Mouse (Mus musculus): ENCODE results near the gene Car1. TPM values are rescaled to one million over a fixed set of nuclear protein-coding genes. Genes with fewer than 3 reads are reported as not detected.
"Not testable (repeated sequence)": the region's sequence is repeated elsewhere in the genome, so short reads cannot be mapped to it uniquely, and the experiment has no call there.

Gene Car1
- total RNA-seq (2021), result 1 to 10 TPM in 1 of 2 experiments, not detected in 1; 1.2 TPM
- long read RNA-seq, experiment 1, partial matches to known transcripts, result 1 of 3 reads
- long read RNA-seq, experiment 1, other reads (novel, unspliced or antisense), result 2 of 3 reads
- long read RNA-seq, experiment 2, result 0 reads

DNA sequence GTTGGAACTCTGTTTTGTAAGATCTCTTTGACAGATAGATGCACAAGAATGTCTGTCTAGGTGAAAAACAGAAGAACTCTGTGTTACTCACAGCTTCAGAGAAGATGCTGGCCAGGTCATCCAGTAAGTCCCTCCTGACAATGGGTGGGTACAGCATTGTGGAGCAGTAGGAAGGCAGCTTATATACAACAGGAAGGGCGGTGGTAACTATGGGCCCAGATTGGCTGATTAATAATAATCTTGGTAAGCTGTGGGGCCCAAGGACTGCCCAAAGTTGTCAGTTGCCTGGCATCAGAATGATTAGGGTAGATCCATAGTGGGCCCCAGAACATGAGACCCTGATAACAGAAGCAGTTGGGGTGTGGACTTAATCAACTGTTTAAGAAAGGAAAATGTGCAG lies at the start of gene Car1:
TSS of gene Car1 (minus strand) at position 158 of the 400 bp plus-strand sequence.
- DNase-seq, result no peak

GRCm38 (mm10) chr3:14857874-14858273 lies 49.7 kb upstream of the Car1 start:
- DNase-seq, result no peak

DNA sequence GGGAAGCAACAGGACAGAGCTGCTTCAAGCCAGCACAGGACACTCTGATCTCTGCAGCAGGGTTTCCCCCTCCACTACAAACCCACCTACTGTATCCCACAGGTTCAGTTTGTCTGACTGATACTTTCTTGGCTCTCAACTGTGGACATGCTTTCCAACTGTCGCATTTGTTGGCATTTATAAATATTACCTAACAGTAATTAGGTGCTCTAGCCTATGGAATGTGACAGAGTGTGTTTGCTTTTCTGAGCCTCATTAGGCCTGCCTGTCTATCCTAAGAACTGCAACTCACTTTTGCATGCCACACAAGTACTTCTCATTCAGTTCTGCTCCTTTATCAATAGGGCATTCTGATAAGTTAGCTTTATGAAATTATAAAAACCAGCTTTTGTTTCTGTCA lies 46.3 kb upstream of the Car1 start:
- DNase-seq, result no peak

- DNase-seq, result no peak
Measured at GRCm38 (mm10) chr3:14853966-14854365, 45.8 kb upstream of the Car1 start.

GRCm38 (mm10) chr3:14848587-14849254 lies 40.6 kb upstream of the Car1 start:
- no peak for DNase-seq

GRCm38 (mm10) chr3:14839466-14840118 lies 31.4 kb upstream of the Car1 start:
- DNase-seq, result no peak

- DNase-seq, result no peak
Measured at GRCm38 (mm10) chr3:14838936-14839335, 30.8 kb upstream of the Car1 start.

- no peak for DNase-seq
Measured at GRCm38 (mm10) chr3:14832766-14833165, 24.6 kb upstream of the Car1 start.

GRCm38 (mm10) chr3:14831219-14831835 lies 23.2 kb upstream of the Car1 start:
- DNase-seq, result no peak

- DNase-seq, result no peak
Measured at GRCm38 (mm10) chr3:14828896-14829295, 20.7 kb upstream of the Car1 start.

DNA sequence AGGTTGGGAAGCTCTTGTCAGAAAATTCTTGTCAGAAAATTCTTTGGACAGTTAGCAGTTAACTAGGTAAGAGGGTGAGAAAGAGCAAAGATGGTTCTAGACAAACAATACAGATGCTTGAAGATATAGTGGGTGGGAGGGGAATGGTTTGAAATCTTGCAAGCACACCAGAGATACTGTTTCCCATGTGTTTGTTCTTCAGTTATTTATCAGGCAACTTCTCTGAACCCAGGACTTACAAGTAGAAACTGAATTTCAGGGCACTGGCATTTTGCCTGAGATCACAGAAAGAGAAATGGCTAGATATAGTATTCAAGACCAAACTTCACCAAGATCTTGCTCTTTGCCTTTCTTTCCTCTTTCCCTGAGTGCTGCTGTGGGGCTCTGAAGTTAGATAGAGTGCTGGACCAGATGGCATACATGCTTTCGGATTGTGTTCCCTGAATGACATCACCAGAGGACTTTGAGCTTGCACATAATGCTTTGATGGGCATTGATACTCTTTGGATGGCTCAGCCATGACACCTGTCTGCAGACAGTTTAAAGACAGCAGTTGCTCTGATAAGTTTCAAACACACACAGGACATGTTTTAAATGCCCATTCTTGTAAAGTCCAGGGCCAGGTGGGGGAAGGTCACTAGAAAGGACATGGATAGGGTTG lies 11.8 kb upstream of the Car1 start:
- DNase-seq, result no peak

GRCm38 (mm10) chr3:14815396-14815795 lies 7.2 kb upstream of the Car1 start:
- not testable (repeated sequence) for DNase-seq

GRCm38 (mm10) chr3:14806702-14807101 lies 1.5 kb downstream of the Car1 start:
- no peak for DNase-seq

DNA sequence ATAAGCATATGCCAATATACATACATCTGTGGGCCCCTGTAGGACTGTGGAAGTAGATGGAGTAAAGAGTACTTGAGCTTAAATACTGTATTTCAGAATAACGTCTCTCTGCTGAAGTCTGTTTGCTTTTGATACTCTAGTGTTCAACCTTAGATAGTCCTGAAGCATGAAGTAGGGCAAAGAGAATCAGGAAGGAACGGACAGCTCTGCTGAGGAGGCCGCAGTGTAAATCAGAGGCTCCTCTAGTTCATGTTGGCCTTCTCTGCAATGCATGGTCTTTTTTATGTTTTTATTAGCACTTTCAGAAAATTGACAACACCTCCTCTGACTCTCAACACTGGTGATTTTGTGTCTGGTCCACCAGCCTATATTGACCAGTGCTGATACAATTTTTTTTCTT lies 2.2 kb downstream of the Car1 start:
- no peak for DNase-seq

DNA sequence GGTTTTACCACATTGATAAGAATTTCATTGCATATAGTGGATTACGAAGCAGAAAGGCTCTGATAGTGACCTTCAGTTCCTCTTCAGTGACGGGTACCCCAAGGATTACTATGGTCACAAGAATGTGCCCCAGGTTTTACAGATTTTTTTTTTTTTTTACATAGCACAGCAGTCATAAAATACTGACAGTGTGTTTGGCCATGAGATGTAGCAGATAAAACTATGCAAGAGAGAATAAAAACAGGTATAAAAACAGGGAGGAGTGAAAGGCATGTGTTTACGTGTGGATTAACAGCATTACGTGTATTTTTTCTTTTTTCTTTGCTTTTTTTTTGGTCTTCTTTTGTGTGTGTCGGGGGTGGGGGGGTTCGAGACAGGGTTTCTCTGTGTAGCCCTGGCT lies 3.3 kb downstream of the Car1 start:
- DNase-seq, result no peak

DNA sequence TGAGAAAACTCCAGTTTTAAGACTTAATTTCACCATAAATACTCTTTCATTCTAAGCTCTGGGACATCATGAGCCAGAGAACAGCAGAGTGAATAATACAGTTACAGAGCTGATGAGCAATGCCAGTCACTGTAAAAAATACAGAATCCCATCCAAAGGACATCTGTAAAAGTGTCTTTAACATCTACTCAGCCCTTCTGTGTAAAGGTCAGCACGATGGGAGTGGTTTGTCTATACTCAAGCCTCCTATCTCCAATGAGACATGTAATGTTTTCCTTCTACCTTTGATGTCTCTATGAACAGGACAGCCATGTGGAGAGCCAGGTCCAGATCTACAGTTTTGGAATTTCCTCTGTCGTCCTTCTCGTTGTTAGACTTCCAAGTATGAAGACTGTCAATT lies 11.1 kb downstream of the Car1 start:
- no peak for DNase-seq

DNA sequence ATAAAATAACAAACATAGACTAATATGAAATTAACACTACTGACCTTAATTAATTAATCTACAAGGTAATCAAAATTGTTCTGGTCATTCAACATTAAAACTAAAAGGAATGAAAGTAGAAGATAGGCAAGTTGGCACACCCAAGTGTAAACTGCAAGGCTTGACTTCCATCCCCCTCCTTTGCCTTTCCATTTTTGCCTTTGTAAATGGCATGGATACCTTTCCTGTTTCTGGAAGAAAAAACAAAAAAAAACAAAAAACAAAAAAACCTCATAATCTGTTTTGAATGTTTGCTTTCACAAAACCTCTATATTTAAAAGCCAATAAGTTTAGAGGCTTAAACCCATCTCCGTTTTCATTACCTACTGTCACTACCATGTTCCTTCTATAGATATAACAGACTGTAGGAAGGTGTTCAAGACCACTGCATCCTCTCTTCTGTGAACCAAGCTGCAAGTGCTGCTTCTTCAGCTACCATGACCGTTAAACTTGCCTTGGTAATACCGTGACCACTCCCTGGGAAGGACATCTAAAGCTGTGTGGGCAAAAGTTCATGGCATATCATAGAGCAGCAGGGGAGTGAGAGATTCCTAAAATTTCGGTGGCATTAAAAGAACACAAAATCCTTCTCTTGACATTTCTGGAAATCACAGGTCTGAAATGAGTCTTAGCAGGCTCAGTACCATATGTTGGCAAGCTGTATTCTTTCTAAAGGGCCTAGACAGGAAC lies 12.7 kb downstream of the Car1 start:
- no peak for DNase-seq

DNA sequence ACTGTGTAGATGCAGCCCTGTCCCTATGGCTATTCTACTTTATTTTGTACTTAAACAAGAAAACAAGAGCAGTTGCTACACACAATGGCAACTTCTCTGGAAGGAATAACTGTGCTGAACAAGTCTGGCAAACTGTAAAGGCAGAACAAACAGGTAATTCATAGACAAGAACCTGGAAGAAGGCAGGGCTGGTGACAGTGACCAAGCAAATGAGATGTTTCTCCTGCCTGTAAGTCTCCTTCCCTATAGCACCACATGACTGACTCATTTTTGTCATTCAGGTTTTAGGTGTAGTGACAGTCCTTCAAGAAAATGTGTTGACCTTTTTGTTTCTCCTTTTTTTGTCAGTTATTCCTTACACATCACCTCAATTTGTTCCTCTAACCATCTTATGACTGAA lies 16.1 kb downstream of the Car1 start:
- no peak for DNase-seq

DNA sequence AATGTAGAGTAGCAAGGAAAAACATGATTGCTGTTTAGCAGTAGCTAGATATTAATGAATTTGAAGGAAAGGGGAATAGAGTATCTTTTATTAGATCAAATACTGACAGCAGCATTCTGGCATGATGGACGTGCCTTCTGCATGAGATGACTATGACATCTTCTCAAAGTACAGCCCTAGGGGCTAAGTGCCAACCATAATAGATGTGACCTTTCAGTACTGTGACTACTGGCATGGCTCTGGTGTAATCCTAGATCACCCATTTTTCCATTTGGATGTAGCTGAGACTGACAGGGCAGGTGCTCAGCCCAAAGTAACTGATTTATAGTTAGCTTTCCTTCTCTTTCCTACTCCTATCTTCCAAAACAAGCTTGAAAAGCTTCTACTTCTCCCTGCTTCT lies 20.6 kb downstream of the Car1 start:
- no peak for DNase-seq

DNA sequence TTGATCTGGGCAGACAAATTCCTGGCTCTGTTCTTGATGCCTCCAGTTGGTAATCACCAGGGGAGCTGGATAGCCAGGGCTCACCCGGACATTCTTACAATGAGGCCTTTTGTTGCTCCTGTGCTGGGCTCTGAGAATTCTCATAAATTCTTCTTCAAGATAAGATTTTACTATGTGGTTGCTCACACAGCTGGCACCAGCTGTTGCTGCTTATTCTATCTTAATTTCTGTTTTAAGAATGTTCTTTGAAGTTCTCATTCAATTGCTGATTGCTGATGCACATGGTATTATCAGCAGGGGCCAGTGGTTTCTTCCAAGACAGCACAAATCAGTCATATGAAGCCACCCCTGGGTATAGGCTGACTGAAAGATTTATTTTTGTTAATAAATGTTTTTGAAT lies 21.0 kb downstream of the Car1 start:
- DNase-seq, result no peak

- DNase-seq, result no peak
Measured at GRCm38 (mm10) chr3:14786551-14787079, 21.6 kb downstream of the Car1 start.

- no peak for DNase-seq
Measured at GRCm38 (mm10) chr3:14785353-14785752, 22.8 kb downstream of the Car1 start.

Data from gastrocnemius, postnatal 10 days (tissue).